Mouse (Mus musculus): ENCODE data around the gene Gtdc1.

GRCm38 (mm10) chr2:44590881-44591280 lies 336.6 kb downstream of the Gtdc1 start:
- no peak for TF ChIP-seq CTCF (IDR thresholded peaks at IDR 0.05; ENCODE audit: extremely low read depth, insufficient read depth, insufficient read length, insufficient replicate concordance)
- TF ChIP-seq POLR2A (IDR thresholded peaks at IDR 0.05; ENCODE audit: low read depth, low read length) = no peak

Measured in spleen, adult 2 months (tissue).